Mouse (Mus musculus) heart, postnatal 10 days (tissue): ENCODE results near the gene Hmgb1. TPM values are rescaled to one million over a fixed set of nuclear protein-coding genes. Genes with fewer than 3 reads are reported as not detected.

Experiments used
- DNase-seq, 2 experiments: peaks; one replicate each; pipeline ENCODE4 v3.0.0; 2021
- intact Hi-C: fragments of 180-260 bp; cut with DNase I; formaldehyde crosslinking; loops from one replicate; pipeline ENCODE4 v1.15.1; 2025
- total RNA-seq, 2 experiments: library from RNA; stranded (reverse); gene quantifications; 2 replicates each; pipeline ENCODE4 v1.2.3; 2021

Gene Hmgb1
- total RNA-seq, 2 experiments from 2014 or later = 174 to 190 TPM

- peak in 1 of 2 experiments; percentile 44 for DNase-seq
- intact Hi-C loops = no loop called here
Observed at GRCm38 (mm10) chr5:149039825-149040224, 144.5 kb downstream of the Hmgb1 start.

- peak; percentile 69 to 73 for DNase-seq
- intact Hi-C loops = no loop called here
Observed at GRCm38 (mm10) chr5:149037729-149038128, 146.6 kb downstream of the Hmgb1 start.

- intact Hi-C loops = no loop called here
- DNase-seq = no peak
Observed at GRCm38 (mm10) chr5:149036920-149037319, 147.4 kb downstream of the Hmgb1 start.

- intact Hi-C loops = loop anchor here (5.0 kb wide), 1 partner anchor 80 kb away; no protein-coding TSS in a partner anchor
- no peak for DNase-seq
Observed at GRCm38 (mm10) chr5:149032438-149032837, 151.9 kb downstream of the Hmgb1 start.

GRCm38 (mm10) chr5:149031199-149031750 is 153.0 kb downstream of the Hmgb1 start:
- intact Hi-C loops = loop anchor here (2.0 to 5.0 kb wide), 2 partner anchors 24 to 79 kb away; no protein-coding TSS in a partner anchor
- DNase-seq = peak; percentile 73 to 75

- intact Hi-C loops = loop anchor here (2.0 to 5.0 kb wide), 2 partner anchors 23 to 78 kb away; no protein-coding TSS in a partner anchor
- DNase-seq = no peak
Observed at GRCm38 (mm10) chr5:149030103-149030502, 154.2 kb downstream of the Hmgb1 start.

GRCm38 (mm10) chr5:149028394-149028793 is 155.9 kb downstream of the Hmgb1 start:
- DNase-seq = no peak
- intact Hi-C loops = no loop called here

- intact Hi-C loops = no loop called here
Observed at GRCm38 (mm10) chr5:149027389-149027788, 156.9 kb downstream of the Hmgb1 start.

GRCm38 (mm10) chr5:149021120-149021519 is 163.2 kb downstream of the Hmgb1 start:
- no peak for DNase-seq
- intact Hi-C loops = no loop called here

More at GRCm38 (mm10) chr5:149027389-149027788, 156.9 kb downstream of the Hmgb1 start:
- DNase-seq = no peak

- no peak for DNase-seq
- intact Hi-C loops = no loop called here
Observed at GRCm38 (mm10) chr5:149020681-149021062, 163.6 kb downstream of the Hmgb1 start.

- intact Hi-C loops = no loop called here
- no peak for DNase-seq
Observed at GRCm38 (mm10) chr5:149020059-149020680, 164.1 kb downstream of the Hmgb1 start.

- intact Hi-C loops = no loop called here
Observed at GRCm38 (mm10) chr5:149017666-149018415, 166.4 kb downstream of the Hmgb1 start.

GRCm38 (mm10) chr5:149017181-149017580 is 167.1 kb downstream of the Hmgb1 start:
- DNase-seq = no peak
- intact Hi-C loops = no loop called here

More at GRCm38 (mm10) chr5:149017666-149018415, 166.4 kb downstream of the Hmgb1 start:
- DNase-seq = no peak

GRCm38 (mm10) chr5:149016261-149016660 is 168.0 kb downstream of the Hmgb1 start:
- intact Hi-C loops = no loop called here
- no peak for DNase-seq

GRCm38 (mm10) chr5:149015335-149016201 is 168.7 kb downstream of the Hmgb1 start:
- DNase-seq = peak; percentile 26 to 42
- intact Hi-C loops = no loop called here

- intact Hi-C loops = no loop called here
- DNase-seq = no peak
Observed at GRCm38 (mm10) chr5:149014600-149015268, 169.6 kb downstream of the Hmgb1 start.

- intact Hi-C loops = no loop called here
- no peak for DNase-seq
Observed at GRCm38 (mm10) chr5:149013817-149014508, 170.3 kb downstream of the Hmgb1 start.

- no peak for DNase-seq
- intact Hi-C loops = loop anchor here (5.0 kb wide), 1 partner anchor 518 kb away; the partner anchor contains the start of gene Wdr95
Observed at GRCm38 (mm10) chr5:149009111-149009510, 175.2 kb downstream of the Hmgb1 start.

GRCm38 (mm10) chr5:149007295-149007646 is 177.0 kb downstream of the Hmgb1 start:
- peak in 1 of 2 experiments; percentile 53 for DNase-seq
- intact Hi-C loops = loop anchor here (1.0 to 5.0 kb wide), 3 partner anchors 24 to 520 kb away; partner anchors contain the start of gene Wdr95
